Mouse (Mus musculus) liver, embryonic 13.5 days (tissue): ENCODE data around the gene Rad50. TPM values are rescaled to one million over a fixed set of nuclear protein-coding genes. Genes with fewer than 3 reads are reported as not detected.

Experiments used
- ATAC-seq: fragments of 200-750 bp; cut with Nextera tagmentation; 2 replicates; pipeline ENCODE4 v1.8.0; 2017; ENCODE audit warnings: low read depth, mild to moderate bottlenecking, moderate number of reproducible peaks, moderate library complexity
- DNase-seq: peaks from one replicate; pipeline ENCODE4 v3.0.0; 2022
- H3K27ac ChIP-seq: fragments of 300-500 bp; sonication (generic); 2 replicates; pipeline ENCODE4 v1.5.1; 2015; ENCODE audit warnings: moderate library complexity, mild to moderate bottlenecking, inconsistent platforms
- H3K27me3 ChIP-seq: fragments of 300-500 bp; sonication (generic); 2 replicates; pipeline ENCODE4 v1.6.1; 2015; ENCODE audit warnings: mild to moderate bottlenecking, inconsistent platforms
- H3K36me3 ChIP-seq: fragments of 300-500 bp; sonication (generic); 2 replicates; pipeline ENCODE4 v1.6.1; 2015; ENCODE audit warnings: mild to moderate bottlenecking, inconsistent platforms
- H3K4me1 ChIP-seq: fragments of 300-500 bp; sonication (generic); replicated peaks from 2 replicates; pipeline ENCODE4 v1.6.1; 2015; ENCODE audit warnings: inconsistent platforms
- H3K4me2 ChIP-seq: fragments of 300-500 bp; sonication (generic); 2 replicates; pipeline ENCODE4 v1.6.1; 2015; ENCODE audit warnings: inconsistent platforms, mild to moderate bottlenecking, moderate library complexity
- H3K4me3 ChIP-seq: fragments of 300-500 bp; sonication (generic); replicated peaks from 2 replicates; pipeline ENCODE4 v1.5.1; 2015; ENCODE audit warnings: mild to moderate bottlenecking, inconsistent platforms
- H3K9ac ChIP-seq: fragments of 300-500 bp; sonication (generic); 2 replicates; pipeline ENCODE4 v1.6.1; 2015; ENCODE audit warnings: mild to moderate bottlenecking, inconsistent platforms
- H3K9me3 ChIP-seq: fragments of 300-500 bp; sonication (generic); replicated peaks from 2 replicates; pipeline ENCODE4 v1.6.1; 2016; ENCODE audit warnings: inconsistent platforms
- WGBS: fragments of 180-500 bp; shearing (Covaris S2); methylation state at CpG from one replicate; pipeline ENCODE4 v1.1.7; 2015; ENCODE audit not compliant: insufficient replicate concordance; 5-methylcytosine and 5-hydroxymethylcytosine counted together
- polyA plus RNA-seq: library from polyadenylated mRNA; unstranded; fragments of >200 nt; fragmentation: Nextera tagmentation; extraction: Ambion mirVana; gene quantifications from 2 replicates; pipeline ENCODE4 v1.2.1, GENCODE M21; 2015

Gene Rad50
- polyA plus RNA-seq, 1 experiment from 2014 or later = 19.5 TPM

DNA sequence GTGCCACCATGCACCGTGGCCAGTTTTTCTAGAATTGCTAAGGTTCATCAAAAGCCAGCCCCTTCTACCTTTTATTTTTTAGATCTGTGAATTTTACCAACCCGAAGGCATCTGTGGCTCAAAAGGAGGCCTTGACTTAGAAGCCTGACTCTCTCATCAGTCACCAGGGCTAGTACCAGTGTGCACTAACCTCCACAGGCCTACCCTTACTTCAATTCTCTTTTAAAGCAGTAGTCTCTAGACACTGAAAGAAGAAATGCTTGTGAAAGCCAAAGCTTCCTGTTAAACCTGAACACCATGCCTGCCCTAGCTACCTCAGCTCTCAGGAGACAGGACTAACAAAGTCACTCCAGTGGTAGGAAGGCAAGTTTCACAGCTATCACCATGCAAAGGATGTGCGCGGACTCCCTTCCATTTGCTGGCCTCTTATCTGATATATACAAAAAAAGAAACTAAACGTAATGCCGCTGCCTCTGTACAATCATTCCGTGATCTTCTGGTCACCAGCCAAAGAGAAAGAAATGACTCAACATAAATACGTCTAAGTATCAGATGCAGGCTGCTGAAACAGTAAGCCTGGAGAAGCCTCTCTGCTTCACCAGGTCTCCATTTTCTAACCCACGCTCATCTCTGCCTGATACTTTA, 50.4 kb downstream of the Rad50 start:
- Histone ChIP-seq H3K4me2 (peak overlapping the region; percentile 54), H3K4me3 (0 out of 2 replicates have a peak overlapping the region, but pooled peaks have one; percentile 19), H3K27ac (peak overlapping the region; percentile 86), H3K4me1 (peaks cover 40% of the 10 kb centered on the region), H3K9ac (peak overlapping the region; percentile 54; the same call in 1 of the 2 replicates), H3K9me3 (no peaks in the 10 kb centered on the region), H3K27me3 (no peaks in the 10 kb centered on the region), H3K36me3 (peaks cover 42% of the 10 kb centered on the region)
- 29% methylated on average over 9 of the region's 9 CpGs for whole genome bisulfite sequencing
- ATAC-seq (peak; percentile 62), DNase-seq (peak; percentile 30)

DNA sequence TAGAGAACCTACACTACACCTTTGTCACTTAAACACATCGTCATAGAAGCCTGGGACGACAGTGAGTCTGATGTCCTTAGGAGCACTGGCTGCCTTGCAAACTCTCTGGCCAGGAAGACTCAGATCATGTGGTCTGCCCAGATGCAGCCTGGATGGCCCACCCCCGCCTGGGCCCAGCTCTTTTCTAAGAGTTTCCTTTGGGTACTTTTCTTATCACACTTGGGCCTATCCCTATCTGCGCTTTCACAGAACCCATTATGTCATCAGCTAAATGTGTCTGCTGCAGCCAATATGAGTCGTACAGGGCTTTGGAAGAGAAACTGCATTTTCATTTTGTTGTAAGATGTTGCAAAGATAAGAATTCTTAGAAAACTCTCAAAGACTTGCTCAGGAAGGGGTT, 52.1 kb downstream of the Rad50 start:
- 19% methylated on average over 5 of the region's 5 CpGs for WGBS
- DNase-seq = peak; percentile 73

DNA sequence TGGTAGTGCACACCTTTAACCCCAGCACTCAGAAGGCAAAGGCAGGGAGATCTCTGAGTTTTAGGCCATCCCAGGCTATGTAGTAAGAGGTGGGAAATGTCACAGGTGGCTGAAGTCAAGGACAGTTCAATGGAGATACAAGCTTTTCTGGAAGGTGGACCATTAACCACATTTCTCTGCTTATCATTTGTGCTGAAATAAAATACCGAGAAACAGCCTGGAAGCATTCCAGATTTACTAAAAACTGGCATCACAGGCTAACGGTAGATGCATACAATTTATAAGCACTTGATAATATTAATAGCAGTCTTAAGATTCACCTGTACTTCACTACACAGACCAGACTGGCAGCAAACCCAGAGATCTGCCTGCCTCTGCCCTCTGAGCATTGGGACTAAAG, 54.7 kb downstream of the Rad50 start:
- H3K36me3 ChIP-seq = peaks cover 56% of the 10 kb centered on the region
- no peak overlapping the region for H3K4me3 ChIP-seq
- no peak overlapping the region for H3K9ac ChIP-seq
- H3K4me2 ChIP-seq = no peak overlapping the region
- ATAC-seq = no peak
- 86% methylated on average over 2 of the region's 2 CpGs for WGBS
- no peaks in the 10 kb centered on the region for H3K9me3 ChIP-seq
- H3K27me3 ChIP-seq = no peaks in the 10 kb centered on the region
- H3K27ac ChIP-seq = no peak overlapping the region
- no peak for DNase-seq
- peaks cover 29% of the 10 kb centered on the region for H3K4me1 ChIP-seq

More for the DNA sequence above, 52.1 kb downstream of the Rad50 start:
- Histone ChIP-seq H3K9me3 (no peaks in the 10 kb centered on the region), H3K27me3 (no peaks in the 10 kb centered on the region), H3K36me3 (peaks cover 49% of the 10 kb centered on the region), H3K27ac (peak overlapping the region; percentile 73), H3K4me2 (peak overlapping the region; percentile 36), H3K4me1 (peaks cover 40% of the 10 kb centered on the region), H3K9ac (no peak overlapping the region; the same call in 1 of the 2 replicates), H3K4me3 (no peak overlapping the region)
- peak; percentile 86 for ATAC-seq

DNA sequence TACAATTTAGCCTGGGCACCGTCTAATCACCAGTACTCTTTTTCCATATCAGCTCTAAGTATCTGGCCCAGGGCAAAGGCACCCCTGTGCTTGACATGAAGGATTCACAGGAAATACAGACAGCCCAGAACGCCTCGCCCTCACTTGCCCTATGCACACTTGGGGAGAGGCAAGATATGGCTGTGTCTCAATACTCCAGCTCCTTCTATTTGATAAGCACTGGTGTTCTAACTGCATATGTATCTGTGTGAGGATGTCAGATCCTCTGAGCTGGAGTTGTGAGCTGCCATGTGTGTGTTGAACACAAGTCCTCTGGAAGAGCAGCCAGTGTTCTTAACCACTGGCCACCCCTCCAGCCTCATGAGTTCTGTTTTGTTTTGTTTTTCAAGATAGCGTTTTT, 55.7 kb downstream of the Rad50 start:
- H3K27ac ChIP-seq = no peak overlapping the region
- peaks cover 56% of the 10 kb centered on the region for H3K36me3 ChIP-seq
- no peak overlapping the region for H3K4me2 ChIP-seq
- no peak for DNase-seq
- ATAC-seq = no peak
- no peak overlapping the region for H3K4me3 ChIP-seq
- no peaks in the 10 kb centered on the region for H3K9me3 ChIP-seq
- WGBS = 56% methylated on average over 4 of the region's 4 CpGs
- no peak overlapping the region for H3K9ac ChIP-seq
- H3K27me3 ChIP-seq = no peaks in the 10 kb centered on the region
- H3K4me1 ChIP-seq = peaks cover 19% of the 10 kb centered on the region

DNA sequence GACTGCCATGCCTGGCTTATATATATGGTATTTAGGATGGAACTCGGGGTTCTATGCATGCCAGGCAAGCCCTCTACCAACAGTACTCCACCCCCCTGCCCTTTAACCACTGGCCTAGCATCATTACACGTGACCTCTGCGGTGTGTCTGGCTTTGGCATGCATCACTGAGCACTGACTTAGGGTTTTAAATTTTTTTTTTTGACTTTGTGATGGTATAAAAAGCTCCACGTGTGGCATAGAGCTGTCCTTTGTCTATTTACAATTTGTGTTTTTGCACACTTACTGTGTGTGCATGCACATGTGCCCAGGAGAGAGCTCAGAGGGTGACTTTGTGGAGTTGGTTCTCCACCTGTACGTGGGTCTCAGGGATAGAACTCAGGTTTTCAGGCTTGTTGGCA, 63.1 kb downstream of the Rad50 start:
- H3K4me3 ChIP-seq = no peak overlapping the region
- H3K4me1 ChIP-seq = peaks cover 7% of the 10 kb centered on the region; the same call in 1 of the 2 replicates
- ATAC-seq = no peak
- no peak overlapping the region for H3K27ac ChIP-seq
- H3K27me3 ChIP-seq = no peaks in the 10 kb centered on the region
- H3K4me2 ChIP-seq = no peak overlapping the region
- no peak overlapping the region for H3K9ac ChIP-seq
- no peaks in the 10 kb centered on the region for H3K9me3 ChIP-seq
- WGBS = 68% methylated on average over 5 of the region's 5 CpGs
- peaks cover 4% of the 10 kb centered on the region; the same call in 1 of the 2 replicates for H3K36me3 ChIP-seq
- DNase-seq = no peak

DNA sequence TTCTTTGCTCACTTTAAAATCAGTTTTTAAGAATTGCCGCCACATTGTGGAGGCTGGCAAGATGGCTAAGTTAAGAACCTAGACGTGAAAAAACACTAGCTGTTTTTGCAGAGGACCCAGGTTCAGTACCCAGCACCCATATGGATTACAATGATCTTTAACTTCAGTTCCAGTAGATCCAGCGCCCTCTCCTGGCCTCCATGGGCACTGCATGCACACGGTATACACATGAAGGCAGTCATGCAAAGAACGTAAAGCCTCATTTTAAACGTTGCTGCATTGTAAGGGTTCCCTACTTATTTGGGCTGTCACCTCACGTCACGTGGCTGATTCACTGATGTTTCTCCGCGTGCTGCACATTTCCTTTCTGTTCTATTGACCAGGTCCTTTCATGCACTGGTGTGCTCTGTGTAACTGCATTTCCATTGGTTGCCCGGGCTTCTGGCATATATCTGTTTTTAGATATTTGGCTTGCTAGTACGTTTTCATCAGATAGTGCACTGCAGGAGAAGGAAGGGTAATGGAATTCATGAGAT, 64.3 kb downstream of the Rad50 start:
- no peak overlapping the region for H3K27ac ChIP-seq
- 52% methylated on average over 12 of the region's 12 CpGs for WGBS
- H3K9me3 ChIP-seq = no peaks in the 10 kb centered on the region
- H3K4me3 ChIP-seq = no peak overlapping the region
- peaks cover 7% of the 10 kb centered on the region; the same call in 1 of the 2 replicates for H3K4me1 ChIP-seq
- ATAC-seq (no peak), DNase-seq (no peak)
- no peak overlapping the region for H3K4me2 ChIP-seq
- H3K36me3 ChIP-seq = no peaks in the 10 kb centered on the region
- no peak overlapping the region for H3K9ac ChIP-seq
- H3K27me3 ChIP-seq = peaks cover under 1% of the 10 kb centered on the region; the same call in 1 of the 2 replicates

DNA sequence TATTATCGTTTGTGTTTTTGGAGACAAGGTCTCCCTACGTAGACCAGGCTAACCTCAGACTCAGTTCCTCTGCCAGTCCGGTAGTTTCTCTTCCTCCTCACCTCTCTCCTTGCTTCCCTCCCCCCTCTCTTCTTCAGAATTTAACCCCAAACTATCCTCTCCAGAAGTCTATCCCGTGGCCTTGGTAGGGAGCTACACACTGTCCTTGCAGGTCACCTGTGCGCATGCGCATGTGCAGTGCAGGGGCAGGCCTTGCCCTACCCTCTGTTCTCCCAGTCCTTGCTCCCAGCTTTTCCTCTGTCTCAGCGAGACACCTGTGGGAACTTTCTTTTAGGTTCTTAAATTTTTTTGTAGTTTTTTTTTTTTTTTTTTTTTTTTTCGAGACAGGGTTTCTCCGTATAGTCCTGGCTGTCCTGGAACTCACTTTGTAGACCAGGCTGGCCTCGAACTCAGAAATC, 69.3 kb downstream of the Rad50 start:
- Histone ChIP-seq H3K36me3 (no peaks in the 10 kb centered on the region), H3K4me3 (no peak overlapping the region), H3K27me3 (peaks cover 27% of the 10 kb centered on the region), H3K9ac (no peak overlapping the region), H3K9me3 (no peaks in the 10 kb centered on the region), H3K4me1 (peaks cover 32% of the 10 kb centered on the region), H3K4me2 (no peak overlapping the region), H3K27ac (no peak overlapping the region)
- WGBS = 68% methylated on average over 10 of the region's 10 CpGs
- ATAC-seq (no peak), DNase-seq (no peak)

DNA sequence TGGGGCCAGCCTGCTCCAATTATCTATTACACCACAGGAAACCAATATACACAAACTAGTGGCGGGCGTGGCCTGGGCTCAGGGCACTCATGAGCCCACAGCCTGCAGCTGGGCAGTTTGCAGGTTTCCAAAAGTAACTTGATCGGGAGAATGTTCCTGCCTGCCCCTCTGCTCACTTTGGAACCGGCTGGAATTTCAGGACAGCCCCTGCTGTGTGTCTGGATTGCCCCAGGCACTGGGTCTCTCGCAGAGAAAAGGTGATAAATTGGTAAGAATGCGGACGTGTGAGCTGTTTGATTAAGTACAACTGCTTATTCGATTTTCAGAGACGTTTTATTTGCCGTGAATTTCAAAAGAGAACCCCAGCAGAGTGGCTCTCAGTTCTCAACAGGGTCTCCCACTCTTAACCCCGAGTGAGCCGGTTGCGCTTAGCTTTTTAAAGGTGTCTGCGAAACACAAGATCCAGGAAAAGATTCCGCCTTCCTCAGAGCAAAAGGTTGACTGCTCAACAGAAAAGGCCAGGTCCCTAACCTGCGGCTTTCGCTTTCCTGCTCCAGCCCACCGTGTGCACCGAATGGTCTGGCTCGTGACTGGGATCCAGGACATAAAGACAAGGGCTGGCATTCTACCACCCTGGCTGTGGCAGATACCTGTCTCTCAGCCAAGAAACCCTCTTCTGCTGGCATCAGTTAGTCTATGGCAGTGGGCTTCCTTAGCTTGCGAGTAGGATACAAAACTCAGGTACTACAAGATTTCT, 69.9 kb downstream of the Rad50 start:
- Histone ChIP-seq H3K27me3 (peaks cover 27% of the 10 kb centered on the region), H3K9ac (no peak overlapping the region), H3K9me3 (no peaks in the 10 kb centered on the region), H3K36me3 (no peaks in the 10 kb centered on the region), H3K4me2 (0 out of 2 replicates have a peak overlapping the region, but pooled peaks have one; percentile 19), H3K27ac (no peak overlapping the region), H3K4me1 (peaks cover 30% of the 10 kb centered on the region), H3K4me3 (no peak overlapping the region)
- 29% methylated on average over 21 of the region's 21 CpGs for WGBS
- DNase-seq (no peak), ATAC-seq (no peak)

DNA sequence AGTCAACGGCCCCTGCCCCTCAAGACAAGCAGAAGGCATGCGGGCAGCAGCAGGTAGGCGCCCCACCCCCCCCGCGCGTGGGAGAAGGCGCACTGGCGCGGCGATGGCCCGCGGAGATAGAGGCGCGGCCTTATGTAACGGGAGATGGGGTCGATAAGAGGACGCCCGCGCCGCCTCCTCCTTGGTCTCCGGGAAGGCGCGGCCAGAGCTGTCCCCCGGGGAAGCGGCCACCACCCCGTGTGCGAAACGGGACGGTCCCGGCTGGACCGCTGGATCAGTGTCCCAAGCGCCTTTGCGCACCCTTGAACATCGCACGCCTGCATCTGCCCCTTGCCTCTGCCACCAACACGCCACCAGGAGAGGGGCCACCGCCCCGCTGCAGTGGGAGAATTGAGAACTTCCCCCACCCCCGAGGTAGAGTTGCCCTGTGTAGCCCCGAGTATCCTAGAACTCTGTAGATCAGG, 70.9 kb downstream of the Rad50 start:
- WGBS = 2% methylated on average over 40 of the region's 40 CpGs
- H3K4me3 ChIP-seq = peak overlapping the region; percentile 48
- H3K4me1 ChIP-seq = peaks cover 30% of the 10 kb centered on the region
- peaks cover 27% of the 10 kb centered on the region for H3K27me3 ChIP-seq
- no peaks in the 10 kb centered on the region for H3K36me3 ChIP-seq
- peak overlapping the region; percentile 17; the same call in 1 of the 2 replicates for H3K9ac ChIP-seq
- ATAC-seq (no peak), DNase-seq (no peak)
- peak overlapping the region; percentile 71 for H3K4me2 ChIP-seq
- no peak overlapping the region for H3K27ac ChIP-seq
- H3K9me3 ChIP-seq = no peaks in the 10 kb centered on the region

DNA sequence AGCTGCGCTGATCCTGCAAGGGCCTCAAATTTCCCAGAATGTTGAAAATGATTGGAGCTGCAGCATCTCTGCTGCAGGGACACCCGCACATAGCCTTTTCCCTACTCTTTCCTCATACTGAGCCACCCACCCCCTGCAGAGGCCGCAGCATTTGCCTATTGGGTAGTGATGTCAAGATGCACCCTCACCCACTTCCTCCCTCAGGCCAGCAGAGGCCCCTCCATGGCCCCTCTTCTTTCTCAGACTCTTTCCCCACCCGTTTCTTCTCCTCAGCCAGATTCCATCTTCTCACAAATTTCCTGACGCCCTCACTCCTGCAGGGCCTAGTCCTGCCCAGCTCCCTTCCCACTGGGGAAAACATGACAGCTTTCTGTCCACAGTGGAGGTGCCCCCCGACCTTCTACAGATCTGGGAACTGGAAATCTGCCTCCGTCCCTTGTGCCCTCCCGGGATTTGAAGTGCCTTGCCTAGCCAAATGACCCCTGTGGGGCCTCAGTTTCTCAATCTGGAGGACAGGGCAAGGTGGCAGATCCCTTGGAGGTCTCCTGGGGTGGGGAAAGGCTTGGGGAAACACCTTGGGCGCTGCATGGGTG, 71.4 kb downstream of the Rad50 start:
- no peak overlapping the region for H3K27ac ChIP-seq
- ATAC-seq (no peak), DNase-seq (no peak)
- H3K4me1 ChIP-seq = peaks cover 30% of the 10 kb centered on the region
- no peaks in the 10 kb centered on the region for H3K9me3 ChIP-seq
- WGBS = 26% methylated on average over 9 of the region's 9 CpGs
- peak overlapping the region; percentile 48 for H3K4me3 ChIP-seq
- H3K36me3 ChIP-seq = no peaks in the 10 kb centered on the region
- peak overlapping the region; percentile 17; the same call in 1 of the 2 replicates for H3K9ac ChIP-seq
- H3K27me3 ChIP-seq = peaks cover 27% of the 10 kb centered on the region
- H3K4me2 ChIP-seq = peak overlapping the region; percentile 71

DNA sequence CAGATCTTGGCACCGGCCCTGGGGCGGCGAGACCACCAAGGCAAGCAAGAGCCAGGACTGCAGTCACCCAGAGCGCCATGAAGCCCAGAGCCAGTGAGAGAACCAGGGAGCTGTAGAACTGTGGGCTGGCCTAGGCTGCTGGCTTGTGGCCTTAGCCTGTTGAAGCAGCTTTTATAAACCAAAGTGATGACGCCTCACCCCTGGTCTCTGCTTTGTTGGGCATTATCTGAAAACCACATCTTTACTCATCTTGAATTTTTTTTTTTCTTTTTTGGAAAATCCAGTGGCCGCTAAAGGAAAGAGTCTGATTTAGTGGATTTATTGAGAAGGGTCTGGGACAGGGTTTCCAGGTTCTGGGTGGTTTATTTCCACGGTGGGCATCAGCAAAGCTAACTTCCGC, 72.6 kb downstream of the Rad50 start, which contains the start of gene Il13:
Il13 (minus strand) TSS at position 147 of the 400 bp plus-strand sequence.
- no peak within 1 kb of the TSS for H3K9ac ChIP-seq
- H3K9me3 ChIP-seq = no peaks in the 10 kb centered on the region
- H3K27ac ChIP-seq = no peak within 1 kb of the TSS
- peaks cover 27% of the 10 kb centered on the region for H3K27me3 ChIP-seq
- ATAC-seq (no peak), DNase-seq (no peak)
- no peak within 1 kb of the TSS for H3K4me3 ChIP-seq
- 70% methylated on average over 8 of the region's 8 CpGs for WGBS
- H3K4me1 ChIP-seq = peaks cover 30% of the 10 kb centered on the region
- no peaks in the 10 kb centered on the region for H3K36me3 ChIP-seq
- no peak within 1 kb of the TSS for H3K4me2 ChIP-seq
